Mouse (Mus musculus) embryonic fibroblast, embryonic 13.5 days (primary cell): ENCODE results near the gene Elmsan1.

Source experiments
- CTCF ChIP-seq: IDR thresholded peaks from 2 replicates; pipeline ENCODE4 v1.5.1; 2011; ENCODE audit warnings: mild to moderate bottlenecking, control low read depth, low read length, moderate library complexity, borderline replicate concordance; ENCODE audit not compliant: insufficient read depth
- POLR2A ChIP-seq: IDR thresholded peaks from 2 replicates; pipeline ENCODE4 v1.6.1; 2011; ENCODE audit warnings: low read depth, mild to moderate bottlenecking, control low read depth, low read length, moderate library complexity

DNA sequence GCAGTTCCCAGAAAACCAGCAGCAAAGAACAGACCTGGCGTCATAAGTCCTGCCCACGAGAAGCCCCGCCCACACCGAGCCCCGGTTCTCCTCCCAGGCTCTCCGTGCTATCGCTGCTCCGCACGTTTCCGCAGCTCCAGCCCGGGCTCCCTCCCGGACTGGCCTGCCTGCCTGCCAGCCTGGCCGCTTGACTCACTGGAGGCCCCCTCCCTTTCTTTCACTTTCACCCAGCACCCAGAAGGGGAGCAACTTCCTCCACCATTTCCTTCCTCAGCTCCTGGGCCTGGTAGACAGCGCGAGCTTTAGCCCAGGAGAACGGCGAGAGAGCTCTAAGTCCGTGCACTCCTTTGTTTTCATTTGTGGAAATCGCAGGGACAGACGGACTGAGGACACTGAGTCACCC is 43.0 kb downstream of the Elmsan1 start:
- TF ChIP-seq CTCF, result no peak
- TF ChIP-seq POLR2A, result peak; percentile 63
